Mouse (Mus musculus) E14TG2a.4 (cell line): ENCODE data around the gene Olfr160.

ENCODE experiments used
- CTCF ChIP-seq: conservative IDR thresholded peaks from 2 replicates; pipeline ENCODE4 v1.5.1; 2014; ENCODE audit warnings: low read length
- NANOG ChIP-seq: IDR thresholded peaks from 2 replicates; pipeline ENCODE4 v1.6.1; 2014; ENCODE audit warnings: borderline replicate concordance, low read length, mixed read lengths

DNA sequence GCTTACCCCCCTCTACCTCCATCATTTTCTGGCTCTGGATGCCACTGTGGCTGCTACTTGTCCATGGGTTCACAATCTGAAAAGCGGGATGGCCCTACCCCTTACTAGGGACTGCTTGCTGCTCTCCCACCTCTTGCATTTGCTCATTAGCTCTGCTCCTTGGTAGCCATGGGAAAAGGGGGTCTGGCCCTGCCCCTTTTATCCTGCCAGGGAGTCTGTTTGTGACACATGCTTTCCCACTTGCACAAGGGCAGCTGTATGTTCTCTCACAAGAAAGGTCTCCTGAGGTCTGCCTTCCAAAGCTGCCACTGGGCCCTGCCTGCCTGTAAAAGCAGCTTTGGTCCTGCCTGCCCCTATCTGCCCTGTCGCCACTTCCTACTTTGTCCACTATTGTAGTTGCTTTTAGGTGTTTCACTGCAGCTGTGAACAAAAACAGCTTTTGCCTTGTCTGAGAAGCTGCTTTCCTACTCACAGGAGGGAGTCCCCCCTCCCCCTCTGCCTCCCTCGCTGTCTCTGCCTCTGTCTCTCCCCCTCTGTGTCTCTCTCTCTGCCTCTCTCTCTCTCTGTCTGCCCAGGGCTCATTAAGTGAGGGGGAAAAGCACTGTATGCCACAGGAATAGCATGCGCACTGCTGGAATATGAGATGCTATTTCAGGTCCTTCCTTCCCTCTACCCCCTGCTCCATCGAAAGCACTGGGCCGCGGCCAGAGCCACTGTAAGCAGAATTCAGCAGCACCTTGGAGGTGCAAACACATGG lies 34.4 kb upstream of the Olfr160 start:
- TF ChIP-seq CTCF (no peak), NANOG (no peak)
